Mouse (Mus musculus): Measurements from ENCODE around the gene Suox. TPM values are rescaled to one million over a fixed set of nuclear protein-coding genes. Genes with fewer than 3 reads are reported as not detected.
A peak's percentile ranks its signal among the peaks of the same experiment; 100 is the strongest.

The Suox gene
- polyA plus RNA-seq, 1 experiment from 2014 or later = 13.1 TPM

DNA sequence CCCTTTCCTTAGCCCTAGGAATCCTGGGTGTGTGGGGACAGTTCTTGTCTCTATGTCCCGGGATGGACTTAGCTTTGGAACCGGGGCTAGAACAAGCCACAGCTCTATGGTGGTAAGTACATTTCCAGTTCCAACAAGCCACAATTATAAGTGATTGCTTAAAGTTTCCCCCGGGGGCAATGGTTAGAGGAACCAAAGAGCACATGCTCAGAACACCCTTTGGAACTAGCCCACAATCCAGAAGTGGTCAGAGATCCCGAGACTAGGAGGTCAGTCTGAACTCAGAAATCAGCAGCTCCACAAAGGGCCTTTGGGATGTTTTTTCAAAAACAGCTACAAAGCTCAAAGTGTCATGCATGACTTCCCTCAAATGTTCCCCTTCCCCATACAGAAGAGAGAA is 20.0 kb downstream of the Suox start:
- H3K4me1 ChIP-seq (ENCODE audit: control insufficient read depth, insufficient read depth, low read length) = no peaks in the 10 kb centered on the region
- H3K36me3 ChIP-seq (ENCODE audit: control insufficient read depth, insufficient read depth, low read length) = no peaks in the 10 kb centered on the region
- H3K27me3 ChIP-seq (ENCODE audit: control insufficient read depth, insufficient read depth, low read length) = no peaks in the 10 kb centered on the region
- ATAC-seq (ENCODE audit: low read depth) = no peak
- H3K9ac ChIP-seq (replicated peaks; ENCODE audit: low read depth, low read length) = no peak overlapping the region
- H3K9me3 ChIP-seq (ENCODE audit: control insufficient read depth, low read length) = no peaks in the 10 kb centered on the region
- no peak overlapping the region for H3K4me3 ChIP-seq (ENCODE audit: low read depth, low read length)
- H3K4me2 ChIP-seq (ENCODE audit: low read depth, low read length) = no peak overlapping the region
- 69% methylated on average over 4 of the region's 4 CpGs for WGBS
- H3K27ac ChIP-seq (ENCODE audit: low read depth, low read length) = no peak overlapping the region

- H3K4me2 ChIP-seq (ENCODE audit: low read depth, low read length) = peak overlapping the region; percentile 72
- H3K27ac ChIP-seq (ENCODE audit: low read depth, low read length) = peak overlapping the region; percentile 87
- no peaks in the 10 kb centered on the region for H3K27me3 ChIP-seq (ENCODE audit: control insufficient read depth, insufficient read depth, low read length)
- peak overlapping the region; percentile 25 for H3K4me3 ChIP-seq (ENCODE audit: low read depth, low read length)
- peak overlapping the region; percentile 53 for H3K9ac ChIP-seq (replicated peaks; ENCODE audit: low read depth, low read length)
- no peaks in the 10 kb centered on the region for H3K9me3 ChIP-seq (ENCODE audit: control insufficient read depth, low read length)
- WGBS = 8% methylated on average over 12 of the region's 13 CpGs
- no peaks in the 10 kb centered on the region for H3K36me3 ChIP-seq (ENCODE audit: control insufficient read depth, insufficient read depth, low read length)
- ATAC-seq (ENCODE audit: low read depth) = peak; percentile 85
- peaks cover 29% of the 10 kb centered on the region for H3K4me1 ChIP-seq (ENCODE audit: control insufficient read depth, insufficient read depth, low read length)
Measured at GRCm38 (mm10) chr10:128646139-128647089, 27.5 kb downstream of the Suox start.

DNA sequence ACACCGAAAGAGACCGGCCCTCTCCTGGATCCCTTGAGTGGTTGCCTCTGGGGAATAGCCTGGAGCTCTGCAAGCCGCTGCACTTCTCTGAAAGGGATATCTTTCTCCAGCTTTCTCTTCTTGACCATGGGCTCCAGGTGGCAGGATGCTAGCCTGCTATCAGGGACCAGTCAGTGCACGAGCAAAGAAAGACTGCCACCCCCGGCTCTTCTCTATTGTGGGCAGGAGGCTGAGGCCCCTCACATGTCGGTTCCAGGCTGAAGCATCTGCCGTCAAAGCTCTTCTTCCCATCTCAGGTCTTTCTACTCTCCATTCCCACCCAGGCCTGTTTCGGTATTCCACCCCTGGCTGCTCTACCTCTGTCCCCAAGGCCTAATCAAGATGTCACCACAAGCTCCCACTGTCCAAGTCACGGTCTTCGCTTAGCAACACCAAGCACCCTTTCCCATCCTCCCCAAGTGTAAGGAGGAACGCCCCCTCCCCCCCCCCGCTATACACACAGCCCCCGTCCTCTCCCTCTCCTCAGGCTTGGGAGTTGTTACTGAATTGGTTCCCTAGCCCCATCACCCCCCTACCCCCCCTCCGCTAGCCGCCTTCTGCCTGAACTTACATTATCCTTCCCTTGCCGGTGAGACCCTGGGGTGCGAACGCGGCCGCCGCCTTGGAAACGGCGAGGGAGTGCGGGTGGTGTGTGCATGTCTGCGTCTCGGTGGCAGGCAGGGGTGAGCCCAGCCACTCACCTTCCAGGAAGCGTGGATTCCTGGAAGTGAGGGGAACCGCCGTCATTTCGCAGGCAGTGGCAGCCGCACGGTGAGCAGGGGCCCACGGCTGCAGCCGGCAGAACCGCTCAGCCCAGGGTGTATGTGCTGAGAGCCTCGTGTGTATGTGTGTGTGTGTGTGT is 28.5 kb downstream of the Suox start, which contains the start of gene Ikzf4:
Gene Ikzf4 (minus strand): TSS at position 881 of the 901 bp plus-strand sequence.
- H3K4me2 ChIP-seq (ENCODE audit: low read depth, low read length) = peak within 1 kb of the TSS; percentile 72
- WGBS = 2% methylated on average over 34 of the region's 36 CpGs
- peak; percentile 82 for ATAC-seq (ENCODE audit: low read depth)

GRCm38 (mm10) chr10:128642749-128643148 is 31.1 kb downstream of the Suox start:
- Histone ChIP-seq H3K27ac (ENCODE audit: low read depth, low read length) (no peak overlapping the region), H3K4me1 (ENCODE audit: control insufficient read depth, insufficient read depth, low read length) (peaks cover 29% of the 10 kb centered on the region), H3K9me3 (ENCODE audit: control insufficient read depth, low read length) (no peaks in the 10 kb centered on the region), H3K4me3 (ENCODE audit: low read depth, low read length) (no peak overlapping the region), H3K36me3 (ENCODE audit: control insufficient read depth, insufficient read depth, low read length) (peaks cover 23% of the 10 kb centered on the region), H3K9ac (replicated peaks; ENCODE audit: low read depth, low read length) (no peak overlapping the region), H3K4me2 (ENCODE audit: low read depth, low read length) (no peak overlapping the region), H3K27me3 (ENCODE audit: control insufficient read depth, insufficient read depth, low read length) (no peaks in the 10 kb centered on the region)
- no peak for ATAC-seq (ENCODE audit: low read depth)
- 86% methylated on average over 6 of the region's 6 CpGs for WGBS

More for the DNA sequence above, 28.5 kb downstream of the Suox start, which contains the start of gene Ikzf4:
- Histone ChIP-seq H3K27ac (ENCODE audit: low read depth, low read length) (peak within 1 kb of the TSS; percentile 87), H3K4me3 (ENCODE audit: low read depth, low read length) (peak within 1 kb of the TSS; percentile 53), H3K4me1 (ENCODE audit: control insufficient read depth, insufficient read depth, low read length) (peaks cover 29% of the 10 kb centered on the region), H3K27me3 (ENCODE audit: control insufficient read depth, insufficient read depth, low read length) (no peaks in the 10 kb centered on the region), H3K36me3 (ENCODE audit: control insufficient read depth, insufficient read depth, low read length) (peaks cover 6% of the 10 kb centered on the region; the same call in 1 of the 2 replicates), H3K9ac (replicated peaks; ENCODE audit: low read depth, low read length) (peak within 1 kb of the TSS; percentile 66), H3K9me3 (ENCODE audit: control insufficient read depth, low read length) (no peaks in the 10 kb centered on the region)

DNA sequence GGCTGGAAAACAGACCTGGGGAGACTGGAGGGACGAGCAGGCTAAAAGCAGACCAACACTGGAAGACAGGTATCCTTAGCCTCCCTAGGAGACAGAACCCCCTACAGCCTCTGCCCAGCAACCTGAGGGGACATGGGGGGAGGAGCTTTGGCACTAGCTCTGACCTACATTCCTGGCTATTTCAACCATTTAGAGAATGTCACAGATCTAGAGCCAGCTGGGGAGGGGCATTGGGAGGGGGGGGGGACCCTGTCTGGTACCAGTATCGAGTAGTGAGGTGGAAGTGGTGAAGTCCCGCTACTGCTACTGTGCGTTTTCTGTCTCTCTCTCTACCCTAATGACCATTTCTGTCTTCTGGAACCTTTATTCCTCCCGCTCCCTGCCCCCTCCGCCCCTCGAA is 32.0 kb downstream of the Suox start:
- no peak for ATAC-seq (ENCODE audit: low read depth)
- no peak overlapping the region for H3K4me2 ChIP-seq (ENCODE audit: low read depth, low read length)
- peaks cover 26% of the 10 kb centered on the region for H3K36me3 ChIP-seq (ENCODE audit: control insufficient read depth, insufficient read depth, low read length)
- H3K9me3 ChIP-seq (ENCODE audit: control insufficient read depth, low read length) = no peaks in the 10 kb centered on the region
- no peaks in the 10 kb centered on the region for H3K27me3 ChIP-seq (ENCODE audit: control insufficient read depth, insufficient read depth, low read length)
- H3K4me1 ChIP-seq (ENCODE audit: control insufficient read depth, insufficient read depth, low read length) = peaks cover 28% of the 10 kb centered on the region
- no peak overlapping the region for H3K4me3 ChIP-seq (ENCODE audit: low read depth, low read length)
- no peak overlapping the region for H3K27ac ChIP-seq (ENCODE audit: low read depth, low read length)
- H3K9ac ChIP-seq (replicated peaks; ENCODE audit: low read depth, low read length) = no peak overlapping the region
- 85% methylated on average over 7 of the region's 7 CpGs for WGBS

- H3K36me3 ChIP-seq (ENCODE audit: control insufficient read depth, insufficient read depth, low read length) = peaks cover 35% of the 10 kb centered on the region
Measured at GRCm38 (mm10) chr10:128640891-128641290, 33.0 kb downstream of the Suox start.

DNA sequence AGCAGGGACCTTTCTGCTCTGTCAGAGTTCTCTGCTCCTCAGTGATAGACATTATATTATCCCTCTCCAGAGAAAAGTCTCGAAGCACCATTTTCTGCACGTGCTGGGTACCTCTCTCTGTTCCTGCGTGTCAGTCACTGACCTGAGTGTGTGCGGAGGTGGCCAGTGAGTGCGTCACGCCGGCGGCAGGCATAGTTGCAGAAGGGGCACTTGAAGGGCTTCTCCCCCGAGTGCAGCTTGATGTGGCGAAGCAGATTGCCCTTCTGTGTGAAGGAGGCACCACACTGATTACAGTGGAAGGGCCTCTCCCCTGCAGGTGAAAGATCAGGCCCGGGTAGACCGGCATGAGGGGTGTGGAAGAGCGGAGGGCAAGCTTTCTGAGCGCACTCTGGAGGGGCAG is 33.9 kb downstream of the Suox start:
- 88% methylated on average over 14 of the region's 14 CpGs for WGBS
- Histone ChIP-seq H3K9ac (replicated peaks; ENCODE audit: low read depth, low read length) (no peak overlapping the region), H3K4me1 (ENCODE audit: control insufficient read depth, insufficient read depth, low read length) (peaks cover 20% of the 10 kb centered on the region; the same call in 1 of the 2 replicates), H3K4me2 (ENCODE audit: low read depth, low read length) (no peak overlapping the region), H3K27ac (ENCODE audit: low read depth, low read length) (no peak overlapping the region), H3K27me3 (ENCODE audit: control insufficient read depth, insufficient read depth, low read length) (no peaks in the 10 kb centered on the region), H3K4me3 (ENCODE audit: low read depth, low read length) (no peak overlapping the region), H3K36me3 (ENCODE audit: control insufficient read depth, insufficient read depth, low read length) (peaks cover 44% of the 10 kb centered on the region), H3K9me3 (ENCODE audit: control insufficient read depth, low read length) (no peaks in the 10 kb centered on the region)
- no peak for ATAC-seq (ENCODE audit: low read depth)

More at GRCm38 (mm10) chr10:128640891-128641290, 33.0 kb downstream of the Suox start:
- Histone ChIP-seq H3K27ac (ENCODE audit: low read depth, low read length) (no peak overlapping the region), H3K4me3 (ENCODE audit: low read depth, low read length) (no peak overlapping the region), H3K9ac (replicated peaks; ENCODE audit: low read depth, low read length) (no peak overlapping the region), H3K9me3 (ENCODE audit: control insufficient read depth, low read length) (no peaks in the 10 kb centered on the region), H3K4me2 (ENCODE audit: low read depth, low read length) (no peak overlapping the region), H3K27me3 (ENCODE audit: control insufficient read depth, insufficient read depth, low read length) (no peaks in the 10 kb centered on the region), H3K4me1 (ENCODE audit: control insufficient read depth, insufficient read depth, low read length) (peaks cover 23% of the 10 kb centered on the region; the same call in 1 of the 2 replicates)
- no peak for ATAC-seq (ENCODE audit: low read depth)
- 90% methylated on average over 15 of the region's 15 CpGs for WGBS

DNA sequence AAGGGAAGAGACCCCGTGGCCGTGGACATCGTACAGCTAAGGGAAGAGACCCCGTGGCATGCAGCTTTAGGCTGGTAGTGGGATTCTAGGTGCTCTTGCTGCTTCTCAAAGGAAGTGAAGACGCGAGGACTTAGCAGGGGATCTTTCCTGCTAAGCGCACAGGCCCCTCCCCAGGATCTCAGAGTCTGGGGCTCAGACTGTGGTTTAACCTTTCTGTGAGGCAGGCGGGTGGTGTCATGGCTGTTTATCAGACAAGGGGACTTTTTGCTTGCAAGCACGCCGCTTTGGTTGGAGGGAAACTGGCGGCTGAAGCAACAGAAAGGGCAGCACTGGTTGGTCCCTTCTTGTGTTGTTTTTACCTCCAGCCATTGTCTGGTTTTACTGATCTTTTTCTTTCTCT is 36.9 kb downstream of the Suox start:
- H3K9ac ChIP-seq (replicated peaks; ENCODE audit: low read depth, low read length) = no peak overlapping the region
- H3K27ac ChIP-seq (ENCODE audit: low read depth, low read length) = no peak overlapping the region
- no peaks in the 10 kb centered on the region for H3K4me1 ChIP-seq (ENCODE audit: control insufficient read depth, insufficient read depth, low read length)
- 9% methylated on average over 11 of the region's 11 CpGs for WGBS
- no peak for ATAC-seq (ENCODE audit: low read depth)
- 0 out of 2 replicates have a peak overlapping the region, but pooled peaks have one; percentile 8 for H3K4me2 ChIP-seq (ENCODE audit: low read depth, low read length)
- peaks cover 70% of the 10 kb centered on the region for H3K36me3 ChIP-seq (ENCODE audit: control insufficient read depth, insufficient read depth, low read length)
- H3K27me3 ChIP-seq (ENCODE audit: control insufficient read depth, insufficient read depth, low read length) = no peaks in the 10 kb centered on the region
- no peak overlapping the region for H3K4me3 ChIP-seq (ENCODE audit: low read depth, low read length)
- H3K9me3 ChIP-seq (ENCODE audit: control insufficient read depth, low read length) = no peaks in the 10 kb centered on the region

Data from neural tube, embryonic 14.5 days (tissue).